Mouse (Mus musculus) ES-E14 (cell line): Measurements from ENCODE around the gene 4930535I16Rik.

Source experiments
- HCFC1 ChIP-seq: IDR thresholded peaks from 2 replicates; pipeline ENCODE4 v1.6.1; 2012; ENCODE audit warnings: low read length, inconsistent platforms, borderline replicate concordance; ENCODE audit not compliant: insufficient read depth
- MAFK ChIP-seq: IDR thresholded peaks from 2 replicates; pipeline ENCODE4 v1.6.1; 2014; ENCODE audit warnings: mild to moderate bottlenecking, low read depth, low read length, inconsistent platforms; ENCODE audit not compliant: insufficient read depth
- ZC3H11A ChIP-seq: IDR thresholded peaks from 2 replicates; pipeline ENCODE4 v1.6.1; 2012; ENCODE audit warnings: low read depth, mild to moderate bottlenecking, inconsistent platforms, low read length, borderline replicate concordance
- ZNF384 ChIP-seq: IDR thresholded peaks from 2 replicates; pipeline ENCODE4 v1.6.1; 2012; ENCODE audit warnings: low read depth, low read length, inconsistent platforms

- TF ChIP-seq ZNF384 (no peak), MAFK (no peak), HCFC1 (no peak), ZC3H11A (no peak)
Observed at GRCm38 (mm10) chr4:123948901-123949300, 31.1 kb upstream of the 4930535I16Rik start.
